Mouse (Mus musculus): ENCODE results near the gene Myl10.

DNA sequence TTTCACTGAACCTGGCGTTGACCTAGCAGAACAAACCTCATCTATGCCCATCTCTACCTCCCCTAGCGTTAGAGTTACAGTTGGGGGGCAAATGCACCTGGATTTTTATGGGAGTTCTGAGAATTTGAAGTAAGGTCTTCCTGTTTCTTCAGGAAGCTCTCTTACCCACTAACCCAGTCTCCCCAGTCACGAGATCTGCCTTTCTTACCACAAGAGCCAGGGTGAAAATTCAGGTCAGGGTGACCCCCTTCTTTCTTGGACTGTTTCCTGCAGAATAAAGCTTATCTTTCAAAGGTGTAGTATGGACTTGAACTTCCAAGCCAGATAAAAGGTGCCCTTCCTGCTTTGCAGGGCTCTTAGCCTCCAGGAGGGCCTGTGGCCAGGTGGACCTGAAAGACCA is 1.8 kb upstream of the Myl10 start:
- TF ChIP-seq POLR2A (IDR thresholded peaks at IDR 0.05; ENCODE audit: borderline replicate concordance, extremely low read depth, low read depth, low read length) (no peak), CTCF (IDR thresholded peaks at IDR 0.05; ENCODE audit: insufficient read depth, low read length) (no peak)
